Mouse (Mus musculus): ENCODE measurements around the gene Fancc.

GRCm38 (mm10) chr13:63300929-63301328, 196.1 kb downstream of the Fancc start:
- TF ChIP-seq CTCF (IDR thresholded peaks at IDR 0.05; ENCODE audit: borderline replicate concordance, control insufficient read depth, extremely low read depth, insufficient read depth, low read length, poor library complexity) (no peak), POLR2A (IDR thresholded peaks at IDR 0.05; ENCODE audit: control insufficient read depth, extremely low read depth, insufficient read depth, low read length, poor library complexity) (no peak)
